Mouse (Mus musculus) adipocyte (in vitro differentiated cells): ENCODE results near the gene Uchl1.

Experiments used
- DNase-seq: peaks from one replicate; pipeline ENCODE4 v3.0.0-alpha.2; 2016; ENCODE audit warnings: low spot score

Gene Uchl1

GRCm38 (mm10) chr5:66710445-66711019 lies 34.6 kb downstream of the Uchl1 start:
- DNase-seq, result no peak

DNA sequence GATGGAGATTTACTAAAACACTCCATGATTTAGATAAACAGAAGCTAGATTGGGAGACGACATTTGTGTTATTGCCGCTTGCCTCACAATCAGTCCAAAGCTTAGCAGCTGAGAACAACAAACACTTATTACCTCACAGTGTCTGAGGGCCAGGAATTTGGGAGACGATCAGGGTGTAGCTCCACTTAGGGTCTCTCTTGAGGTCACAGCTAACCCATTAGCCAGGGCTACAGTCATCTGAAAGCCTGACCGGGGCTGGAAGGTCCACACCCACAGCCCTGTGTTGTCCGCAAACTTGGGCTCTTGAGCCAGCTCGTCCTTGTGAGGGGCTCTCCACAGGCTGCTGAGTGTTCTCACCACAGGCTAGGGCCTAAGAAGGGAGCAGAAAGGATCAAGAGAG lies 36.9 kb downstream of the Uchl1 start:
- no peak for DNase-seq

DNA sequence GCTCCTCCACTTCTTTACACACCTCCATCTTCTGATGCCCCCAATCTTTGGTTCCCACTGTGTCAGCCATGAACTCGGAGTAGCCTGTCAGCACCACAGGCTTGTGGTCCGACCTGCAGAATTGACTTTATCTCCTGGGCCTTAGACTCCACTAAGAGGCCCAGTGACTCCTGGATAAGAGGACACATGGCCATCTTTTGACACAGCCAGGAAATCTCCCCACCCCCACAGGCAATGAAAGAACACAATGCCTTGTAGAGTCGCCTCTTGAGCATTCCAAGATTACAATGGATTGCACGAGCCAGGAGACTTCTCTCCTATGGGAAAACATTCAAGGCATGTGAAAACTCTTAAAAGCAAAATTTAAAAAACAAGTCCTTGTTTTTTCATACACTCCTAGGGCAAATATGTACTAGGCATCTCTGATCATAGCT lies 39.6 kb downstream of the Uchl1 start:
- DNase-seq, result no peak

- DNase-seq, result no peak
Measured at GRCm38 (mm10) chr5:66717931-66718330, 42.0 kb downstream of the Uchl1 start.

- DNase-seq, result no peak
Measured at GRCm38 (mm10) chr5:66718413-66718812, 42.5 kb downstream of the Uchl1 start.

GRCm38 (mm10) chr5:66718880-66719279 lies 43.0 kb downstream of the Uchl1 start:
- no peak for DNase-seq

- no peak for DNase-seq
Measured at GRCm38 (mm10) chr5:66720921-66721320, 45.0 kb downstream of the Uchl1 start.

DNA sequence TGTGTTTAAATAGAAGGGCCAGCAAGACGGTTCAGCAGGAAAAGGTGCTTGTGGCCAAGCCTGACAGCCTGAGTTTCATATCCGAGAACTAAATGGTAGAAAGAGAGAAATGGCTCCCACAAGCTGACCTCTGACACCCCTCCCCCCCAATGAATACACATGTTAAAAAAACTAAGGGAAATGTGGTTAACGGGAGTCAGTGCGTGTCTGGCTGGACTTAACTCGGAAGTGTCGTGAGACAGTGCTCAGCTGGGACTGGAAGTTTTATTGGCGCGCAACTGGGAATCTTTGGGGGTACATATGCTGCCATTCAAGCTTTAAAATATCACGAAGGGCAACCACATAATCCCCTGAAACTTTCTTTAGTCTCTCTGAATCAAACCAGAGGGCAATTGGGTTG lies 46.7 kb downstream of the Uchl1 start:
- no peak for DNase-seq

- DNase-seq, result no peak
Measured at GRCm38 (mm10) chr5:66723037-66723436, 47.1 kb downstream of the Uchl1 start.

DNA sequence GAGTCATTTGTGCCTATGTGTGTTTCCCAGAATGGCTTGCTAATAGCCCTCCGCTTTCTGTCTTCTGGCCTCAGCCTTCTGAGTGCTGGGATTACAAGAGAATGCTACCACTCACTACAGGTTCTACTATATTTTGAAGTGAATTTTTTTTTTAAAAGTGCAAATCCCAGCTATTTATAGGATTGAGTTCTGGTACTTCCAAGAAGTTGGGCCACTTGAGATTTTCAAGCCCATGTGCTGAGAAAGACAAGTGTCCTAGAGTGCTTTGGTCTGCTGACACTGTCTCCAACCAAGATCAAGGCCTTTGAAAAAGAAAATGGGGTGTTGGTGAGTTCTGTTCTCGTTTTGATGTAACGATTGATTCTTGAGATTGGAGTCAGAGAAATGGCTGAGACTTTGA lies 47.7 kb downstream of the Uchl1 start:
- no peak for DNase-seq

- no peak for DNase-seq
Measured at GRCm38 (mm10) chr5:66729306-66729705, 53.4 kb downstream of the Uchl1 start.

GRCm38 (mm10) chr5:66730621-66731301 lies 54.9 kb downstream of the Uchl1 start:
- DNase-seq, result no peak

DNA sequence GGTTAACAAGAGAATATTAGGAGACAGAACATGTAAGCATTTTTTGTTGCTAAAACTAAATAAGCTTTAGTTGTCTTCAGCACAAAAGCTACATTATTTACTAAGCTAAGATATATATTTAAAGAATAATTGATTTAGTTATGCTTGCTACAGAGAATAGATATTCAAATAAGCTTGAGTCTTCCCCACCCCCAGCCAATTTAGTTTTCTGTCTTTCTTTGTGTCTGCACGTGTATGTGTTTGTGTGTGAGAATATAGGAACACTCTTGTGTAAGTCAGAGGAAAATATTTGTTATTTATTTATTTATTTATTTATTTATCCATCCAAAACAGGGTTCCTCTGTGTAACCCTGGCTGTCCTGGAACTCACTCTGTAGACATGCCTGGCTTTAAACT lies 55.4 kb downstream of the Uchl1 start:
- DNase-seq, result no peak

GRCm38 (mm10) chr5:66733556-66733955 lies 57.7 kb downstream of the Uchl1 start:
- DNase-seq, result no peak
